Mouse (Mus musculus): Measurements from ENCODE around the gene Ier5.

Gene Ier5

GRCm38 (mm10) chr1:155086893-155087292, 12.5 kb downstream of the Ier5 start:
- in situ Hi-C loops (cut with MboI; ENCODE audit: low pct_unique_long_range_greater_than_20kb in 1 of 2, low sequenced_read_pairs in 2 of 2, unreplicated experiment in 1 of 2) = loop anchor here in 1 of 2 experiments (25.0 kb wide), 1 partner anchor 650 kb away; no protein-coding TSS in a partner anchor

- in situ Hi-C loops (cut with MboI; ENCODE audit: low pct_unique_long_range_greater_than_20kb in 1 of 2, low sequenced_read_pairs in 2 of 2, unreplicated experiment in 1 of 2) = loop anchor here in 1 of 2 experiments (25.0 kb wide), 1 partner anchor 651 kb away; no protein-coding TSS in a partner anchor
Observed at GRCm38 (mm10) chr1:155086416-155086815, 13.0 kb downstream of the Ier5 start.

GRCm38 (mm10) chr1:155084839-155085238, 14.6 kb downstream of the Ier5 start:
- in situ Hi-C loops (cut with MboI; ENCODE audit: low pct_unique_long_range_greater_than_20kb in 1 of 2, low sequenced_read_pairs in 2 of 2, unreplicated experiment in 1 of 2) = loop anchor here in 1 of 2 experiments (25.0 kb wide), 1 partner anchor 652 kb away; no protein-coding TSS in a partner anchor

- in situ Hi-C loops (cut with MboI; ENCODE audit: low pct_unique_long_range_greater_than_20kb in 1 of 2, low sequenced_read_pairs in 2 of 2, unreplicated experiment in 1 of 2) = loop anchor here in 1 of 2 experiments (25.0 kb wide), 1 partner anchor 654 kb away; no protein-coding TSS in a partner anchor
Observed at GRCm38 (mm10) chr1:155083271-155084265, 15.9 kb downstream of the Ier5 start.

- in situ Hi-C loops (cut with MboI; ENCODE audit: low pct_unique_long_range_greater_than_20kb in 1 of 2, low sequenced_read_pairs in 2 of 2, unreplicated experiment in 1 of 2) = loop anchor here in 1 of 2 experiments (25.0 kb wide), 1 partner anchor 654 kb away; no protein-coding TSS in a partner anchor
Observed at GRCm38 (mm10) chr1:155082965-155083268, 16.5 kb downstream of the Ier5 start.

- in situ Hi-C loops (cut with MboI; ENCODE audit: low pct_unique_long_range_greater_than_20kb in 1 of 2, low sequenced_read_pairs in 2 of 2, unreplicated experiment in 1 of 2) = loop anchor here in 1 of 2 experiments (25.0 kb wide), 1 partner anchor 655 kb away; no protein-coding TSS in a partner anchor
Observed at GRCm38 (mm10) chr1:155082158-155082964, 17.1 kb downstream of the Ier5 start.

- in situ Hi-C loops (cut with MboI; ENCODE audit: low pct_unique_long_range_greater_than_20kb in 1 of 2, low sequenced_read_pairs in 2 of 2, unreplicated experiment in 1 of 2) = loop anchor here in 1 of 2 experiments (25.0 kb wide), 1 partner anchor 660 kb away; no protein-coding TSS in a partner anchor
Observed at GRCm38 (mm10) chr1:155077675-155078074, 21.8 kb downstream of the Ier5 start.

GRCm38 (mm10) chr1:155075856-155076255, 23.6 kb downstream of the Ier5 start:
- in situ Hi-C loops (cut with MboI; ENCODE audit: low pct_unique_long_range_greater_than_20kb in 1 of 2, low sequenced_read_pairs in 2 of 2, unreplicated experiment in 1 of 2) = loop anchor here in 1 of 2 experiments (25.0 kb wide), 1 partner anchor 661 kb away; no protein-coding TSS in a partner anchor

- in situ Hi-C loops (cut with MboI; ENCODE audit: low pct_unique_long_range_greater_than_20kb in 1 of 2, low sequenced_read_pairs in 2 of 2, unreplicated experiment in 1 of 2) = loop anchor here in 1 of 2 experiments (25.0 kb wide), 1 partner anchor 662 kb away; no protein-coding TSS in a partner anchor
Observed at GRCm38 (mm10) chr1:155074856-155075255, 24.6 kb downstream of the Ier5 start.

- in situ Hi-C loops (cut with MboI; ENCODE audit: low pct_unique_long_range_greater_than_20kb in 1 of 2, low sequenced_read_pairs in 2 of 2, unreplicated experiment in 1 of 2) = no loop called here
Observed at GRCm38 (mm10) chr1:155073905-155074304, 25.5 kb downstream of the Ier5 start.

- in situ Hi-C loops (cut with MboI; ENCODE audit: low pct_unique_long_range_greater_than_20kb in 1 of 2, low sequenced_read_pairs in 2 of 2, unreplicated experiment in 1 of 2) = no loop called here
Observed at GRCm38 (mm10) chr1:155073133-155073532, 26.3 kb downstream of the Ier5 start.

- in situ Hi-C loops (cut with MboI; ENCODE audit: low pct_unique_long_range_greater_than_20kb in 1 of 2, low sequenced_read_pairs in 2 of 2, unreplicated experiment in 1 of 2) = no loop called here
Observed at GRCm38 (mm10) chr1:155071287-155071876, 28.1 kb downstream of the Ier5 start.

- in situ Hi-C loops (cut with MboI; ENCODE audit: low pct_unique_long_range_greater_than_20kb in 1 of 2, low sequenced_read_pairs in 2 of 2, unreplicated experiment in 1 of 2) = no loop called here
Observed at GRCm38 (mm10) chr1:155070561-155071286, 28.7 kb downstream of the Ier5 start.

- in situ Hi-C loops (cut with MboI; ENCODE audit: low pct_unique_long_range_greater_than_20kb in 1 of 2, low sequenced_read_pairs in 2 of 2, unreplicated experiment in 1 of 2) = no loop called here
Observed at GRCm38 (mm10) chr1:155069696-155070095, 29.7 kb downstream of the Ier5 start.

- in situ Hi-C loops (cut with MboI; ENCODE audit: low pct_unique_long_range_greater_than_20kb in 1 of 2, low sequenced_read_pairs in 2 of 2, unreplicated experiment in 1 of 2) = no loop called here
Observed at GRCm38 (mm10) chr1:155066196-155066595, 33.2 kb downstream of the Ier5 start.

- in situ Hi-C loops (cut with MboI; ENCODE audit: low pct_unique_long_range_greater_than_20kb in 1 of 2, low sequenced_read_pairs in 2 of 2, unreplicated experiment in 1 of 2) = no loop called here
Observed at GRCm38 (mm10) chr1:155065068-155065701, 34.3 kb downstream of the Ier5 start.

- in situ Hi-C loops (cut with MboI; ENCODE audit: low pct_unique_long_range_greater_than_20kb in 1 of 2, low sequenced_read_pairs in 2 of 2, unreplicated experiment in 1 of 2) = no loop called here
Observed at GRCm38 (mm10) chr1:155064649-155065048, 34.8 kb downstream of the Ier5 start.
